Mouse (Mus musculus): ENCODE measurements around the gene Cd63. TPM values are rescaled to one million over a fixed set of nuclear protein-coding genes. Genes with fewer than 3 reads are reported as not detected.

The Cd63 gene
- polyA plus RNA-seq, 2 experiments from 2014 or later, result 0.69 to 0.92 TPM

DNA sequence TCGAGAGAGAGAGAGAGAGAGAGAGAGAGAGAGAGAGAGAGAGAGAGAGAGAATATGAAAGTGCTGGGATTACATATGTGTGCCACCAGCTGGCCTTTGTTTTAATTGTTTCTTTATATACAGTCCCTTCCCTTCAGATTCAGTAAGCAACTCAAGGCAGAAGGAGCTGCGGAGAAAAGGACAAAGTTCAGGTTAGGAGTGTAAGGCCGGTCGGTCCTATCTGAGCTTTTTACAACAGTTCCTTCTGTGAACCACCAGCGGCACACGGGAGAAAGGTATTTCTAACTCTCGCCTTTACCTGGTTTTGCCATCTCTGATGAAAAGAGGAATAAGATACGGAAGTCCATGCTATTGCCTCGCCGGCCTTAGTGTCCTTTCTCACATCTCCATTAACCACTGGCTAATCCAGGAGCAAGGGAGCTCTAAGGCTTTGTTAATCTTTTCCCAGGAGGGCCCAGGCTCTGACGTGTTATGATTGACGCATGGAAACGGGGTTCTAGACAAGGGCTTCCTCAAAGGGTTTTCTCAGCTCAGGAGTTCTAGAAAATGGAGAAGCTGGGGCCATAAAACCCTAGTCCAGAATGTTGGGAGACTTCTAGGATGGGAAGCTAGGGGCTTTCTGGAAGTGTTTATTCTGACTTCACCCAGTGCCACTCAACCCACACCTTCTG, 8.1 kb downstream of the Cd63 start:
- ATAC-seq, result no peak

GRCm38 (mm10) chr10:128909567-128910028, 8.8 kb downstream of the Cd63 start:
- ATAC-seq, result no peak

GRCm38 (mm10) chr10:128910066-128910841, 9.5 kb downstream of the Cd63 start:
- ATAC-seq, result no peak

DNA sequence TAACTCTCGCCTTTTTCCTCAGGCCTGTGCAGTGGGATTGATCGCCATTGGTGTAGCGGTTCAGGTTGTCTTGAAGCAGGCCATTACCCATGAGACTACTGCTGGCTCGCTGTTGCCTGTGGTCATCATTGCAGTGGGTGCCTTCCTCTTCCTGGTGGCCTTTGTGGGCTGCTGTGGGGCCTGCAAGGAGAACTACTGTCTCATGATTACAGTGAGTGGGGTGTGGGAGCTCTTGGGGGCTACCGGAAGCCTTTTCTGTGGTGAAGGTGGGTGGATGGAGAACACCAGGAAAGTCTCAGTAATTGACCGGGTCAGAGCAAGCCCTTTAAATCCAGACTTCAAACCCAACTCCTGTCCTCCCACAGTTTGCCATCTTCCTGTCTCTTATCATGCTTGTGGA, 10.6 kb downstream of the Cd63 start:
- no peak for ATAC-seq

DNA sequence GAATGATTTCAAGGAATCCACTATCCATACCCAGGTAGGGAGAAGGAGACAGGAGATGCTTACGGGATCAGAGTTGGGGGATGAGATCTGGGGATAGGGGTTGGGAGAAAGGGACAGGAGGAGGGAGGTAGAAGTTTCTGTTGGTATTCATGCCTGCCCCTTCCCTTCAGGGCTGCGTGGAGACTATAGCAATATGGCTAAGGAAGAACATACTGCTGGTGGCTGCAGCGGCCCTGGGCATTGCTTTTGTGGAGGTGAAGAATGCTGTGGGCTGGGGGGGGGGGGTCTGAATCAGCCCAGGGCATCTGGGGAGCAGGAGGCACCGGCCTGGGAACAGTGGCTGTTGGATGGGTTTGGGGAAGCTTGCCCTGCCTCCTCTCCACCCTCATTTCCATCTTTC, 11.5 kb downstream of the Cd63 start:
- no peak for ATAC-seq

- ATAC-seq, result no peak
Measured at GRCm38 (mm10) chr10:128912791-128913190, 12.0 kb downstream of the Cd63 start.

DNA sequence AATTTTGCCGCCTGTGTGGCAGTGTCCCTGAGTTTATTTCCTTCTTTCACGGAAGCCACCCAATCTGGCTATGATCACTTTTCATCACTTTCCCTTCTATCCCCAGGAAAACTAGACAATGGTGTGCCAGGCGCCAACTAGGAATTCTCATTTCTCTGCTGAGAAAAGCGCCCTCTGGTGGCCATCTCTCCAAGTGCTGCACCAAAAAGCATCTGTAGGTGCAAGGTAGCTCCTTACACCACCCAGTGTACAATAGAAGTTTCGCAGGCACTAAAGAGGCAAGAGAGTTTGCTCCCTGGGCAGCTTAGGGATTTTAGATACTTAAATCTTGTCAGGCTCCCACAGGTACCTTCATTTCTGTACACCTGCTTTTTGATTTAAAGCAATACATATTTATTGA, 12.4 kb downstream of the Cd63 start:
- ATAC-seq, result peak; percentile 94

DNA sequence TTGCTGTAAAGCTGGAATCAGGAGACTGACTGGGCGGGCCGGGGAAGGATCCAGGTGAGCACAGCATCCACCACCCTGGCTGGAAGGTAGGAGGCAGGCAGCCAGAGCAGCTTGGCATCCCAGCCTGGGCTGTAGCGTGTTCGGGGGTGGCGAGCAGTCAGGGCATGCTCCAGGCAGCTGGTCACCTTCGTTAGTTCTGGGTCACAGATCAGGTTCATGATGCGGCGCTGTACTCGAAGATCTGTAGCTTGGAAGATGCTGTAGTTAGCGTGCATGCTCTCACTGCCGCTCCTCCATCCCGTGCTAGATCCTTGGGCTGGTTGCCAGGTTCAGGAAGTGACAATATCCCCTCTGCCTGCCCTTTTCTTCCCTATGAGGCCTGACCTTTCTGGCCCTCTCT, 12.9 kb downstream of the Cd63 start:
- no peak for ATAC-seq

- ATAC-seq, result no peak
Measured at GRCm38 (mm10) chr10:128915550-128915949, 14.8 kb downstream of the Cd63 start.

DNA sequence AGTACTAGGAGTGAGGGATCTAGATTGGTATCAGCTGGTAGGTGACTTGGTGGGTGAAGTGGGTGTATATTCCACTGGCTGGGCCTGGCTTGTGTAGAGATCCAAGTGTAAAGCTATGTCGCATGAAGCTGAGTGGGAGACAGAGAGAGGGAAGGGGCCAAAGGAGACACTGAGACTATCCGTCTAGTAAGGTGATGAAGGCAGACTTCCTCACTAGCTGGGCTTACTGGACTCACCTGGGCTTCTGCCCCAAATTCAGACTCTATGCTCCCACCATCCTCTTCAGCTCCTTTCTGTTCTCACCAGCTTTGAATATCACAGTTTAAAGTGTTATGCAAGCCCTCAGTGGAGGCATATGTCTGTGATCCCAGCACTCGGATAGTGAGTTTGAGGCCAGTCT, 15.9 kb downstream of the Cd63 start:
- no peak for ATAC-seq

DNA sequence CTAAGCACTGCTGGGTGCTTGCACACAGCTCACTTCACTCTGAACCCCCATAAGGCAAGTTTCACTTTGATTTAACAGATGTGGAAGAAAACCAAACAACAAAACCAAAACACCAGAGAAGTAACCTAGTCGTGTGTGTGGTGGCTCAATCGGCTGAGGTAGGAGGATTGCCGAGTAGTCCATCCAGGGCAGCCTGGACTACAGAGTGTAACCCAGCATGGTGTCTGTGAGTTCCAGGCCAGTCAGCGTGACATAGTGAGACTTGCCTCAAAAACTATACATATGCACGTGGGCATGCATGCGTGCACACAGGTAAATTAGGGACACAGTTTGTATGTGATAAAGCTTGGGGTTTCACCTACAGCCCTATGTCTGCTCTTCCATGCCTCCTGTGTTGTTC, 16.6 kb downstream of the Cd63 start:
- ATAC-seq, result no peak

GRCm38 (mm10) chr10:128918246-128918645, 17.5 kb downstream of the Cd63 start:
- no peak for ATAC-seq

DNA sequence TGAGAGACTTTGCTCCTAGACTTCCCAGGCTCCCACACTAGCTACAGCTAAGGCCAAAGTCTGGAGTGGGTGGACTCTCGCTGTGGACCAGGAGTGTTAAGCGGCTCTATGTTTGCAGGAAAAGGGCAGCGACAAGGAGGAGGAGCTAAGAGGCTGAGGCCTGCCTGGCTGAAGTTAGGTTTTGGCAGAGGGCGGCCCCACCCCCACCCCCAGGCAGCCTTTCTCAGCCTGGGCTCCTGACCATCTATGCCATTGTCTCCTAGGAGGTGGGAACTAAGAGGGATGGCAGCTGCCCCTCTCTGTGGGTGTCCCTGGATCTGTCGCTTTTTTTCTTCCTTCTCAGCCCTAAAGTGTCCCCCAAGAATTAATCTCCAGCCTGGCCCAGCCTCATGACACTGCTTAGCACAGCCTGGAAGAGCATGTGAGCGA, 18.4 kb downstream of the Cd63 start:
- ATAC-seq, result no peak

DNA sequence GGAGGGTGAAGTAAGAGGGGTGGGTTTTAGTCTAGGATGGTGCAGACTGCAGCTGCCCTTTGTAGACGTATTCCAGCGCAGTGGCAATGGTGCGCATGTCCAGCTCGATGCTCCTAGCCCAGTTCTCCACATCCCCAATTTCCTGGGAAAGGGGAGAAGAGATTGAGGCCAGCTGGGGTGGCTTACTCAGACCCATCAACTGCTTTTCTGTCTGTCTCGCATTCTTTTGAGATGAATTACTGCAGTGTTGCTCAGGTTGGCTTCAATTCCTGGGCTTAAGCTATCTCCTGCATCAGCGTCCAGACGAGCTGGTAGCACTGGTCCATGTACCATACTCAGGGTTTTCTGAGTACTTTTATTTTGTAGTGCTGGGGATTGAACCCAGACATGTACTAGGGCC, 19.2 kb downstream of the Cd63 start:
- ATAC-seq, result no peak

DNA sequence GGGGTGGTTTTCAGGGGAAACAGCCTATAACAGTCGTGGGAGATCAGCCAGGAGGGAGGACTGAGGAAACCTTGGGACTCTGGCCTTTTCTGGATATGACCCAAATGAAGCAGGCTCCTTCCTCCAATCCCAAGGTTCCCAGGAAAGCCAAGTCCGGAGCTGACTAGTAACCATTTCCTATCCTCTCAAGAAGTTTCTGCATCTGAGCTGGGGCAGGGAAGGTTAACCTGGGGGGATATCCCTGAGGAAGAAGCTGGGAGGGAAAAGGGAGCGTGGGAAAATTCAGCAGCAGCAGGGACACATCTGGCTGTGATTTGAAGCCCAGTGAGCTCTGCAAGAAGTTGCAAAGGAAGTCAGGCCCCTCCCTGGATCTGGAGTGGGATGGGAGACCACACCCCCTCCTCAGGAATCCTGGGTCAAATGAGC, 20.0 kb downstream of the Cd63 start:
- ATAC-seq, result no peak

GRCm38 (mm10) chr10:128921251-128921650, 20.5 kb downstream of the Cd63 start:
- no peak for ATAC-seq

DNA sequence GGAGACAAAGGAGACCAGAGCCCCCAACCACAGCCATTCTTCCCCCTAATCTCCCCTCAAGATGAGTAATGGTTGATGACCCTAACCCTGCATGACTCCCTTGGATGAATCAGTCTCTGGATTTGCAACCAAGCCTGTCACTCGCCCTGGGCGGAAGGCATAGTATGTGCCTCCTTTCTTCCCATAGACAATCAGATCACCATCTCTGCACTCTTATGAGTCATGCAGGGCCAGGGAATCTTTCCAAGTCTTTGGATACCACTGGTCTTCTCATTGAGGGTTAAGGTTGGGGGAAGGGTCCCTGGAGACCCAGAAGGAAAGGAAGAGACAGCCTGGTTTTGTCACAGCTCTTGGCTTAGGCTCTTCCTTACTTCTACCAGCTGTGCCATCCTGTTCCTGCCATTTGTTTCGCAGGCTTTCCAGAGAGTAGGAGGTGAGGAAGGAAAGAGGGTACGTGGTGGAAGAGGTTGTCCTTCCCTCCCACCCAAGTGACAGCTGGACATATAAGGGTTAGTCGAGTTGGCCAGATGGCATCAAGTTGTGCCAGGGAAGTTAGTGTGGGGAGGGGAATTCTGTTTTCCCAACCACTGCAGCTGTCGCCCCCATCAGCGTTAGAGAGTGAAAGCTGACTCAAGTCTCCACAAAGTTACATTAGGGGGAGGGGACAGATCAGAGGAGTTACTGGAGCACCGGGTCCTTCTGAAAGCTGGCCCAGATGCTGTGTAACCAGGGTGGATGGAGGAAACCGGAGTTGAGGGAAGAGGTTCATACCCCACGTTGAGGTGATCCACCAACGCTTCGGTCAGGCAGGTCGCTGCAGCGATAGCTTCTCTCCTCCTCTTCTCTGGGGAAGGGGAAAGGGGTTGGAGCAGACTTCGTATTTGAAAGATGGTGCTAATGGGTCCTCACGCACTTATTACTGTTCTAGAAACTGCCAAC, 21.4 kb downstream of the Cd63 start:
- no peak for ATAC-seq

- no peak for ATAC-seq
Measured at GRCm38 (mm10) chr10:128922822-128923012, 21.9 kb downstream of the Cd63 start, which contains the start of gene Rdh5. Rdh5 (minus strand) TSS chr10:128922888.

GRCm38 (mm10) chr10:128923013-128923691, 22.4 kb downstream of the Cd63 start:
- peak; percentile 95 for ATAC-seq

DNA sequence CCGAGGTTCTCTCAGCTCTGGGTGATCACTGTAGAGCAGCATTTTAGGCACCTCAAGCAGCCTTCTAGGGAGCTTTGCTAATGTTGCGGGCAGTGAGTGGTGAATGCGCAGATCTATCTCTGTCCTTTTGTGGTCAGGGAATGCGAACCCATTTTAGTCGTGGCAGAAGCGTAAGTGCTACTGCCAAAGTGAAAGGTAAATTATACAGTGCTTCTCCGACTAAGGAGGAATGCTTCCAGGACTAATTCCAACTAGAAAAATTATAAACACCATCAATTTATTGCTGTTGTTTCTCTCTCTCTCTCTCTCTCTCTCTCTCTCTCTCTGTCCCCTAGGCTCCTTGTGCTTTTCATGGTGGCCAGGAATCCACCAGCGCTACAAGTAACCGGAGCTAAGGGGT, 23.1 kb downstream of the Cd63 start, which contains the start of gene Bloc1s1:
TSS of gene Bloc1s1 (minus strand) at position 101 of the 400 bp plus-strand sequence.
- ATAC-seq, result no peak

- ATAC-seq, result no peak
Measured at GRCm38 (mm10) chr10:128928356-128928755, 27.6 kb downstream of the Cd63 start.

GRCm38 (mm10) chr10:128929638-128930378, 29.0 kb downstream of the Cd63 start:
- ATAC-seq, result no peak

All from activated CD4-positive, CD25-positive, alpha-beta regulatory T cell, adult 4 months (primary cell).